Mouse (Mus musculus): ENCODE data around the gene Olfr821.
"Not testable (repeated sequence)": the region's sequence is repeated elsewhere in the genome, so short reads cannot be mapped to it uniquely, and the experiment has no call there.

Olfr821 gene

GRCm38 (mm10) chr10:130030048-130030447 is at the start of gene Olfr821:
Olfr821 (plus strand) TSS chr10:130030348.
- no peak for DNase-seq

- DNase-seq: not testable (repeated sequence)
These were observed 48.3 kb upstream of the Olfr821 start for GRCm38 (mm10) chr10:129981867-129982266.

GRCm38 (mm10) chr10:129984962-129985361 is 45.2 kb upstream of the Olfr821 start, which contains the start of gene Gm10310:
Gm10310 (minus strand) TSS chr10:129985062.
- DNase-seq: not testable (repeated sequence)

- DNase-seq: not testable (repeated sequence)
These were observed 26.0 kb upstream of the Olfr821 start for GRCm38 (mm10) chr10:130004104-130004503.

DNA sequence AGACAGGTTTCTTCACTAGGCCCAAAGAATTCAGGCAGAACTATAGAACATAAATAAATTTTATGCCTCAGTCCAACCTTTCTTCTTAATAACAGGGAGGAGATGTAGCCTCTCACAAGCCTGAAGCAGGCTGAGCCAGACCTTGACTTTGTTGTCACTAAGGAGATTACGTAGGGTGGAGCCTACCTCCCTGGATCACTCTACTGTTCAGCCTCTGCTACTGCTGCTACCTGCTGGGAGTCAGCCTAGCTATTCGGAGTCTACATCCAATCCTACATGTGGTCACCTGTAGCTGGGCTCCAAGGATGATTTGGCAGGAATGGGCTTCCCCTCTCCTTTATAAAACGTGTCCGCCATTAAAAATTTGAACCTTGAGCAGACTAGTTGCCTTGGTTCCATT is 24.8 kb upstream of the Olfr821 start:
- DNase-seq: not testable (repeated sequence)

GRCm38 (mm10) chr10:130012321-130012720 is 17.8 kb upstream of the Olfr821 start, which contains the start of gene Olfr820:
Olfr820 (plus strand) TSS chr10:130012621.
- no peak for DNase-seq

GRCm38 (mm10) chr10:130037096-130037495 is 6.9 kb downstream of the Olfr821 start:
- DNase-seq: no peak

DNA sequence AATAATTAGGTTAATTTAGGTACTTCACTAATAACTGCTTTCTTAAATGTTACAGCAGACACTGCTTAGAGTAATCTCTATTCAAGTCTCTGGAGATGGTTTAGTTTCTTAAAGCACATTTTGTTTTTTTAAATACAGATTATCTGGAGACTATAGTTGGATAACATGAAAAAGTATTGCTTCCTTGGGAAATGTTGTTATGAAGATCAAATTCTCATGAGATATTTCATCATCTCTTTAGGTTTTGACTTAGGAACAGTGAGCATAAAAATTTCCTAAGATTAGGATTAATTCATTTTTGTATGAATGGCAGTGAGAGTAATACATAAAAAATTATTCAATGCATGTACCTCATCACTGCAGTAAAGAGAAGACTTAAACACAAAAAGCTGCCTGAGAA is 40.8 kb downstream of the Olfr821 start, which contains the start of gene Olfr822:
Gene Olfr822 (plus strand): TSS at position 301 of the 400 bp plus-strand sequence.
- DNase-seq: no peak
